Mouse (Mus musculus) embryonic facial prominence, embryonic 11.5 days (tissue): ENCODE measurements around the gene Ano6. TPM values are rescaled to one million over a fixed set of nuclear protein-coding genes. Genes with fewer than 3 reads are reported as not detected.
A peak's percentile ranks its signal among the peaks of the same experiment; 100 is the strongest.

Source experiments
- ATAC-seq: fragments of 200-750 bp; cut with Nextera tagmentation; replicated peaks from 2 replicates; pipeline ENCODE4 v1.8.0; 2017; ENCODE audit warnings: low read depth; ENCODE audit not compliant: insufficient number of reproducible peaks, low FRiP score, low TSS enrichment
- DNase-seq: peaks from one replicate; pipeline ENCODE4 v3.0.0-alpha.2; 2015; ENCODE audit warnings: low spot score
- H3K27ac ChIP-seq: fragments of 300-500 bp; sonication (generic); replicated peaks from 2 replicates; pipeline ENCODE4 v1.5.1; 2014; ENCODE audit warnings: mild to moderate bottlenecking, low read depth, low read length, control low read depth
- H3K27me3 ChIP-seq: fragments of 300-500 bp; sonication (generic); 2 replicates; pipeline ENCODE4 v1.6.1; 2014; ENCODE audit warnings: mild to moderate bottlenecking, low read length, moderate library complexity, mixed read lengths; ENCODE audit not compliant: control insufficient read depth, insufficient read depth
- H3K36me3 ChIP-seq: fragments of 300-500 bp; sonication (generic); replicated peaks from 2 replicates; pipeline ENCODE4 v1.6.1; 2014; ENCODE audit warnings: low read depth, mild to moderate bottlenecking, low read length, moderate library complexity, mixed read lengths; ENCODE audit not compliant: control insufficient read depth, insufficient read depth
- H3K4me1 ChIP-seq: fragments of 300-500 bp; sonication (generic); 2 replicates; pipeline ENCODE4 v1.6.1; 2014; ENCODE audit warnings: low read length, mixed read lengths; ENCODE audit not compliant: control insufficient read depth, insufficient read depth
- H3K4me2 ChIP-seq: fragments of 300-500 bp; sonication (generic); 2 replicates; pipeline ENCODE4 v1.6.1; 2014; ENCODE audit warnings: low read depth, mild to moderate bottlenecking, control low read depth, low read length, moderate library complexity
- H3K4me3 ChIP-seq: fragments of 300-500 bp; sonication (generic); 2 replicates; pipeline ENCODE4 v1.5.1; 2014; ENCODE audit warnings: low read depth, low read length, control low read depth
- H3K9ac ChIP-seq: fragments of 300-500 bp; sonication (generic); replicated peaks from 2 replicates; pipeline ENCODE4 v1.6.1; 2014; ENCODE audit warnings: mild to moderate bottlenecking, control low read depth, low read length
- H3K9me3 ChIP-seq: fragments of 300-500 bp; sonication (generic); replicated peaks from 2 replicates; pipeline ENCODE4 v1.6.1; 2016; ENCODE audit warnings: mild to moderate bottlenecking, low read length, inconsistent platforms, mixed read lengths; ENCODE audit not compliant: control insufficient read depth
- WGBS: fragments of 180-500 bp; shearing (Covaris S2); extraction: QIAGEN DNeasy Blood & Tissue Kit; methylation state at CpG from one replicate; pipeline ENCODE4 v1.1.7; 2014; 5-methylcytosine and 5-hydroxymethylcytosine counted together
- polyA plus RNA-seq: library from polyadenylated mRNA; unstranded; fragments of >200 nt; fragmentation: Nextera tagmentation; extraction: Ambion mirVana; gene quantifications from 2 replicates; pipeline ENCODE4 v1.2.1, GENCODE M21; 2014

The Ano6 gene
- polyA plus RNA-seq, 1 experiment from 2014 or later, result 43.9 TPM

DNA sequence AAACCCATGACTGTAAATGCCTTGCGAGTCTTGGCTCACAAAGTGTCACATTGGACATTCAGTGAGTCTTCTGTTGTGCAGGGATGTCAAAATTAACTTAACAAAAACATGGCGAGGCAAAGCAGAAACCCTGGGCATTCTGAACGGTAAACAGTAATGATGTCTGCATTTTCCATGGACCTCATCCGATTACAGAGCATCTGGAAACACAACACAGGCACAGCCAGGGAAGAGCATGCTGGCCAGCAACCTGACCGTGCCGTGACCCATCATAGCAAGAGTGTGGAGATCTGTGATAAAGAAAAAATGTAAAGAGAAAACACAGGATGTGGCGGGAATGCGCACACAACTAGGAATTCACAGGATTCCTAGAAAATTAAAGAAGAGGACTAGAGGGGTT lies 84.1 kb downstream of the Ano6 start:
- Histone ChIP-seq H3K4me2 (no peak overlapping the region), H3K27ac (no peak overlapping the region), H3K36me3 (no peaks in the 10 kb centered on the region), H3K27me3 (no peaks in the 10 kb centered on the region), H3K9me3 (no peaks in the 10 kb centered on the region), H3K4me1 (no peaks in the 10 kb centered on the region), H3K9ac (no peak overlapping the region), H3K4me3 (no peak overlapping the region)
- 62% methylated on average over 8 of the region's 8 CpGs for WGBS
- no peak for ATAC-seq
- DNase-seq, result peak; percentile 39

DNA sequence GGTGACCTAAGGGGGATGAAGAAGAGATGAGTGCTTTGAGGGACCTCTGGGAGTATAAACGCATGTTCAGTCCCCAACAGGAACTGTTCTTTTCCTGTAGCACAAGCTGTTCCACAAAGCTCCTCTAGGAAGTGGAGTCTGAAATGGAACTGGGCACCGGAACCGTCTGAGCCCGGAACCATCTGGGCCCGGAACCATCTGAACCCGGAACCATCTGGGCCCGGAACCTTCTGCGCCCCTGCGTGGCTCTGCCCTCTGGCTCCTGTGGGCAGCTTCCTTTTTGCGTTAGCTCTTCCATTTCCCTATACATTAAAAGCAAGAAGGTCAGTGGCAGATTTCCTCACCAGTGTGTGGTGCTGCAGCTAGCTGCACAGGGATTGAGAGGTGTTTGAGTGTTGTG lies 85.3 kb downstream of the Ano6 start:
- no peaks in the 10 kb centered on the region for H3K27me3 ChIP-seq
- H3K4me3 ChIP-seq, result no peak overlapping the region
- no peak overlapping the region for H3K27ac ChIP-seq
- H3K9ac ChIP-seq, result no peak overlapping the region
- no peaks in the 10 kb centered on the region for H3K9me3 ChIP-seq
- no peak for ATAC-seq
- 90% methylated on average over 10 of the region's 10 CpGs for WGBS
- no peaks in the 10 kb centered on the region for H3K4me1 ChIP-seq
- no peak overlapping the region for H3K4me2 ChIP-seq
- H3K36me3 ChIP-seq, result no peaks in the 10 kb centered on the region
- no peak for DNase-seq

DNA sequence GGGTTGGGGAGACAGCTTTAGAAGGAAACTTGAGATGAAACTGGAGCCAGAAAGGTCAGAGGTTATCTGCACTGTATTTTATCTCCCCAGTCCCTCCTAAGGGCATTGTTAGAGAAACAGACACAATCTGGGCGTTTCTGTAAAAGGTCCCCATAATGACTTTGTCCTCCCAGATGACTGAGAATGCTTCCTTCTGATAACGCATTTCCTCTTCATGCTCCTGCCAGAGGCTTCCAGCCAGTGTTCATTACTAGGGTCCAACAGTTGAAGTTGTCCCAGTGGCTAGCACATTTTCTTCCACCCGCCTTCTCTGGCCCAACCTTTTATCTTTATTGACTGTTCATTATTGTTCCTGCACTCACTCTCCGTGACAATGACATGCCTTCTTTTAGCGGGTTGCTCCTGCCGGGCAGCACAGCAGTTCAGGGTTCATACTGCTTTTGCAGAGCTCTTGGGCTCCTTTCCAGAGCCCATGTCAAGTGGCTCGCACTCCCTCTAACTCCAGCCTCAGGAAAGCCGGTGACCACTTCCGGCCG lies 90.0 kb downstream of the Ano6 start:
- WGBS, result 51% methylated on average over 10 of the region's 10 CpGs
- Histone ChIP-seq H3K4me1 (0 out of 2 replicates have a peak, but pooled peaks cover 3% of the 10 kb centered on the region), H3K4me3 (no peak overlapping the region), H3K9me3 (no peaks in the 10 kb centered on the region), H3K36me3 (no peaks in the 10 kb centered on the region), H3K9ac (no peak overlapping the region), H3K27me3 (no peaks in the 10 kb centered on the region), H3K4me2 (no peak overlapping the region), H3K27ac (no peak overlapping the region)
- ATAC-seq (no peak), DNase-seq (no peak)

- DNase-seq, result no peak
- H3K27me3 ChIP-seq, result no peaks in the 10 kb centered on the region
- no peak overlapping the region for H3K4me3 ChIP-seq
- WGBS, result 95% methylated on average over 4 of the region's 4 CpGs
- no peak overlapping the region for H3K9ac ChIP-seq
- no peaks in the 10 kb centered on the region for H3K9me3 ChIP-seq
- no peak overlapping the region for H3K27ac ChIP-seq
- H3K4me2 ChIP-seq, result no peak overlapping the region
- no peak for ATAC-seq
- H3K4me1 ChIP-seq, result peaks cover 9% of the 10 kb centered on the region
- H3K36me3 ChIP-seq, result no peaks in the 10 kb centered on the region
Measured at GRCm38 (mm10) chr15:95882436-95882835, 91.8 kb downstream of the Ano6 start.

DNA sequence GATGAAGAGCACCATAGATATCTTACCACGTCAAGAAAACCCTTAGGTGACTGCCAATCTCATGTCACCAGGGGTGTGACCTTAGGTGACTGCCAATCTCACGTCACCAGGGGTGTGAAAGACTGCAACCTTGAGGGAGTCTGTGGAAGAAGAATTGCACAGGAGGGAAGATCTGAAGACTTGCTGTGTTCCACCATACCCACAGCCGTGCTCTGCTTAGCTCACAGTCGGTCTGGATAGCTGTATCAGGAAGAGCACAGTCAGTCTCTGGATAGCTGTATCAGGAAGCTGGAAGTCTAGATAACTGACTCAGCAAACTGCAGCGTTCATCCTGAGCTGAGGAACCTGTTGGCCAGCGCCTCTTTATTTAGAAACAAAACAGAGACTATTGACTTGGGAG lies 92.9 kb downstream of the Ano6 start:
- no peak overlapping the region for H3K27ac ChIP-seq
- no peak for DNase-seq
- no peak for ATAC-seq

DNA sequence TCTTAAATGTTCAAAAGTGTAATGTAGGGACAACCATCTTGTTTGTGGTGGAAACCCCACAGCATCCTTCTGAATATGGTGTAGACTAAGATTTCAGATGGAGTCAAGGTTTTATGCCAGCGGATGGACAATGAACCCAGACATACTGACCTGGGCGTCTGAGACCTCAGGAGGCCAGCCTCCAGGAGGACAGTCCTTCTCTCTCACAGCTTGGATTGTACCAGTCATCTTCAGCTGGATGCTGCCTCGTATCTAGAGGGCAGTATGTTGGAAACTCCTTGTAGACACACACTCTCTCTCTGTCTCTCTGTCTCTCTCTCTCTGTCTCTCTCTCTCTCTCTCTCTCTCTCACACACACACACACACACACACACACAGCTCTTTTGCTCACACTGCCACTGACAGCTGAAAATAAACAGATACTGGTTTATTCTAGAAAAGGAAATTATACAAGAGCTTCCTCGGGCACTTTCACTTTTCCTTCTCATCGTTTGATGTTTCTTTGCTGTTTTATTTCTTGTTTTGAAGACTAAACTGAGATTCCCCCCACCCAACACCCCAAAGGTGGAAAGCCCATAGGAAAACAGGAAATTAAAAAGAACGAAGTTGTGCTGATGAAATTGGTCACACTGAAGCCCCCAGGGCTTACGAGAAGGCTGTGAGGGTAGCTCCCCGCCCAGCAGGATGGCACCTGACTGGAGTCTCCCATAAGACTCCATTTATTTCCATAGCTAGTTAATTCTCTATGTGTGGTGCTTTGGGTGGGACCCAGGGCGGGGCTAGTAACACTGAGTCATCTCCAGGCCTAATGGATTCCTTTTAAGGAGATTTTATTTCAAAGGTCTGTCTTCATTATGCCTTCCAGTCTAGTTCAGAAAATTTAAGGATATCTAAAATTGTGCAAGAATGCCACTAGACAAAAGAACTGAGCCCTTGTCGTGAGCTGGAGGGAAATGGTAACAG lies 94.3 kb downstream of the Ano6 start:
- H3K27ac ChIP-seq, result no peak overlapping the region
- H3K27me3 ChIP-seq, result no peaks in the 10 kb centered on the region
- H3K4me2 ChIP-seq, result no peak overlapping the region
- H3K9me3 ChIP-seq, result no peaks in the 10 kb centered on the region
- H3K36me3 ChIP-seq, result no peaks in the 10 kb centered on the region
- no peak for ATAC-seq
- DNase-seq, result no peak
- H3K4me3 ChIP-seq, result no peak overlapping the region
- 77% methylated on average over 10 of the region's 10 CpGs for WGBS
- H3K4me1 ChIP-seq, result peaks cover 9% of the 10 kb centered on the region
- no peak overlapping the region for H3K9ac ChIP-seq

More for the DNA sequence above, 92.9 kb downstream of the Ano6 start:
- no peaks in the 10 kb centered on the region for H3K27me3 ChIP-seq
- no peak overlapping the region for H3K9ac ChIP-seq
- no peak overlapping the region for H3K4me2 ChIP-seq
- H3K4me1 ChIP-seq, result peaks cover 9% of the 10 kb centered on the region
- H3K36me3 ChIP-seq, result no peaks in the 10 kb centered on the region
- 71% methylated on average over 6 of the region's 6 CpGs for WGBS
- no peaks in the 10 kb centered on the region for H3K9me3 ChIP-seq
- H3K4me3 ChIP-seq, result no peak overlapping the region

GRCm38 (mm10) chr15:95885953-95886820 lies 95.5 kb downstream of the Ano6 start:
- DNase-seq (peak; percentile 15), ATAC-seq (no peak)
- Histone ChIP-seq H3K27me3 (no peaks in the 10 kb centered on the region), H3K9me3 (no peaks in the 10 kb centered on the region), H3K27ac (no peak overlapping the region), H3K4me3 (no peak overlapping the region), H3K9ac (no peak overlapping the region), H3K36me3 (no peaks in the 10 kb centered on the region), H3K4me2 (no peak overlapping the region), H3K4me1 (peaks cover 9% of the 10 kb centered on the region)
- WGBS, result 59% methylated on average over 18 of the region's 18 CpGs
